Mouse (Mus musculus): Measurements from ENCODE around the gene Frmd3. TPM values are rescaled to one million over a fixed set of nuclear protein-coding genes. Genes with fewer than 3 reads are reported as not detected.

The Frmd3 gene
- polyA plus RNA-seq, 1 experiment from 2014 or later = 2.0 TPM

Other genes starting within 250 kb of the Frmd3 start
- gene Rasef, start 222.4 kb upstream of the Frmd3 start, polyA plus RNA-seq (2014; fragmentation: Nextera tagmentation; extraction: Ambion mirVana) = 5.8 and 13.5 TPM in 2 replicates
- not detected in 2 replicates for gene Gm11758, start 137.2 kb upstream of the Frmd3 start, polyA plus RNA-seq (2014; fragmentation: Nextera tagmentation; extraction: Ambion mirVana)
- not detected in 2 replicates for gene Gm11757, start 122.3 kb upstream of the Frmd3 start, polyA plus RNA-seq (2014; fragmentation: Nextera tagmentation; extraction: Ambion mirVana)
- not detected in 2 replicates for gene Gm13871, start 107.5 kb upstream of the Frmd3 start, polyA plus RNA-seq (2014; fragmentation: Nextera tagmentation; extraction: Ambion mirVana)
- not detected in 2 replicates for gene Gm11756, start 92.7 kb upstream of the Frmd3 start, polyA plus RNA-seq (2014; fragmentation: Nextera tagmentation; extraction: Ambion mirVana)
- gene 2310002L09Rik, start 62.6 kb upstream of the Frmd3 start, polyA plus RNA-seq (2014; fragmentation: Nextera tagmentation; extraction: Ambion mirVana) = 0.14 TPM in 1 of 2 replicates, not detected in the other
- 7.4 and 17.3 TPM in 2 replicates for gene Kdm4c, start 229.1 kb downstream of the Frmd3 start, polyA plus RNA-seq (2014; fragmentation: Nextera tagmentation; extraction: Ambion mirVana)

Measured in kidney, embryonic 14.5 days (tissue).